Mouse (Mus musculus) heart, adult 8-10 months (tissue): ENCODE measurements at regions not wholly inside any gene's neighbourhood (a gene's known extent, or its start where the extent isn't known, plus 50 kb on each side); places are given as distances from the start of the nearest gene placed in this dataset.

Source experiments
- DNase-seq: peaks from one replicate; pipeline ENCODE4 v3.0.0; 2022; ENCODE audit warnings: low spot score

GRCm38 (mm10) chr1:60627786-60628453, 61.0 kb upstream of the Raph1 start:
- no peak for DNase-seq

GRCm38 (mm10) chr1:60627367-60627766, 60.5 kb upstream of the Raph1 start:
- no peak for DNase-seq

DNA sequence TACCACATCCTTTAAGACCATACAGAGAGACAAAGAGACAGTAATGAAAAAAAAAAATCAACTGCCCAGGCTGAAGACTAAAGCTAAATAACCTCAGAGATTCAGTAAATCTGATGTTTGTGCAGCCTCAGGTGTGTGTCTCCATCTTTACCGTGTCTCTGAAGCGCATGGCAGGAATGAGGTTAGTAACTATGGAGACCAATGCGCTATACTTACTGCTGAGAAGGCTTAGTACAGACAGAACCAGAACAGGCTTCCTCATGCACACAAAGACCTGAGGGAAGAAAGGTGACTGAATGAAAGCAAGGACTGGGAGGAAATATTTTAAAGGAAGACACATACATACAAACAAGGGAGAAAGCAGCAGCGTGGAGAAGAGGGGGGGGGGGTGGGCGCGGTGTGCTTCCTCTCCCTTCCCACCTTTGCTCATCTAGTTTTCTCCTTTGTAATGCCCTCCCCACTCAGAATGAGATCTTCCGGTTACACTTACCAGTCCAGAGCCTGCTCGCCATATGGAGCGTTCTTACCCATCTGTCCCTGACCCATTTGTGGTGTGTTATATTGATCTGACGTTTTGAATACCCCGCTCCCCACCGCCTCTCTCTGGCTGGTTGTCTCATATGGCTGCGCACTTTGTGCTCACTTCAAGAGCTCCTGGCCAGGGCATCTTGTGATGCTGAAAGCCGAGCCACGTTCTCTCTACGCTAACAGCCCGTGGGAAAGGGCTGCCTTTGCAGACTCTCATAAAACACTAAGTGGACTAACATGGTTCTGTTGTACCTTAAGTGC, 59.0 kb upstream of the Raph1 start:
- no peak for DNase-seq

GRCm38 (mm10) chr1:60624231-60624630, 57.3 kb upstream of the Raph1 start:
- no peak for DNase-seq

DNA sequence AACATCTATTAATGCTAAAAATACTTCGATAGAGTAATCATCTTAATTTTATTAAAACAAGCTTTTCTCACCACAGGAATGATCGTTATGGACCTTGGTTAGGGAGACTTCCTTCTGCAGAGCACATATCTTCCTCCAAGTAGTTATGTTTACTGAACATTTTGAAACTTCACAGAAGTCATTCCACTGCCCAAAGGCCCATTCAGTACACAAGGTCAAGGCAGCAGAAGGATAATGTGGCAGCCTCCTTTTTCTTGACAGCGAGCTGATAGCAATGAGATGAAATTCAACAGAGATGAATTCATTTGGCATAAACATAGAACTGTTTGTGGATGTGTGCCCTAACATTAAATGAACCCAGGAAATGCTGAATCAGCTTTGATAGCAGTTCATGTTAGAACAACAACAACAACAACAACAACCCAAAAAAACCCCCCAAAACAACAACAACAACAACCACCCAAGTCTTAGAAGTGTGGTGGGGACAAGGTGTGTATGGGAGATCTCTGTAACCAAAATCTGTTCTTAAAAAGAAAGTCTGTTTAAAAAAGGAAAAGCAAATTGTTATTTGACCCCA, 56.6 kb upstream of the Raph1 start:
- DNase-seq: no peak

GRCm38 (mm10) chr1:60621770-60622169, 54.9 kb upstream of the Raph1 start:
- no peak for DNase-seq

DNA sequence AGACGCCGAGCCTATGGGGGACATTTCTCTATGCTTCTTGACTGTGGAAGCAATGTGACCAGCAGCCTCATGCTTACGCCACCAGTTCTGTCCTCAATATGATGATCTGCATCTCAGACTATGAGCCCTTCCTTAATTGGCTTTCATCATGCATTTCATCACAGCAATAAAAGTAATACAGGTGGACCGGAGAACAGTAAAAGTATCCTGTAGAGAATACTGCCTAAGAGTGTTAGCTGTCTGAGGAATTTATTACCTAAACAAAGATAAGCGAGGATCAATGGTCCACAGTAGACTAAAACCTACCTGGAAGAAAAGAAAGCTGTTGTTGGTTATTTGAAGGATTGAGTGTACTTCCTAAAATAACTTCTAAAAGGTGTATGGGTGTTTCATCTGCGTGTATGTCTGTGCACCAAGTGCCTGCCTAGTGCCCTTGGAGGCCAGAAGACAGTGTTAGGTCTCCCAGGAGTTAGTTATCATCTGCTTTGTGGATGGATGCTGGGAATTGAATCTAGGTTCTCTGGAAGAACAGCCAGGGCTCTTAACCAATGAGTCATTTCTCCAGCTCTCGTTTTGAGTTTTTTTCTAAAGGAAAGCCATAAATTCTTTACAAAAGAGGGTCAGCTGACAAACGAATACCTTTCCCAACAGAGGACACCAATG, 54.3 kb upstream of the Raph1 start:
- no peak for DNase-seq

GRCm38 (mm10) chr1:60618389-60618788, 51.5 kb upstream of the Raph1 start:
- DNase-seq: no peak

DNA sequence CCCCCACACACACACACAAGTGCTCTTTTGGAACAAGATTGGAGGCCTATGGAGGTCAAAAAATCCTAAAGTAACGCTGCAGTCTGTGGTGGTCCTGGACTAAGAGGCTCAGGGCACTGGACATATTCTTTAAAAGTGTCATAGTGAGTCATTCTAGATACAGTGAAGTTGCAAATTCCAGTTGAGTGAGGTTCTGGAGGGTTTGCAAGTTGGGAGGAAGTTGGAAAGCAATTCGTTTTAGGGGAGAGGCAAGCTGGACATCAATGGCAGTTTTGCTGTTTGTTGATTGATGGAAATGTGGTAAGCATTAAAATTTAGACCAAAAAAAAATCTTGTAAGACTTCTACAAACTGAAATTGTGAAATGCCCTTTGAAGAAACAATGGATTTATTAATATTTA, 50.0 kb upstream of the Raph1 start:
- no peak for DNase-seq
